Mouse (Mus musculus) large intestine, adult 2 months (tissue): Measurements from ENCODE around the gene Krtap5-2. TPM values are rescaled to one million over a fixed set of nuclear protein-coding genes. Genes with fewer than 3 reads are reported as not detected.
"Not testable (repeated sequence)": the region's sequence is repeated elsewhere in the genome, so short reads cannot be mapped to it uniquely, and the experiment has no call there.

Experiments
- DNase-seq: peaks from one replicate; pipeline ENCODE4 v3.0.0-alpha.2; 2012; ENCODE audit warnings: low read depth, low spot score
- WGBS: fragments of 180-500 bp; shearing (Covaris S2); methylation state at CpG from one replicate; pipeline ENCODE4 v1.1.7; 2018; 5-methylcytosine and 5-hydroxymethylcytosine counted together
- polyA plus RNA-seq: library from polyadenylated mRNA; depleted of rRNA; stranded (reverse); fragments of >200 nt; gene quantifications from 2 replicates; pipeline ENCODE4 v1.2.3, GENCODE M21; 2012; rRNA removed

Gene Krtap5-2
- polyA plus RNA-seq, 1 experiment, result not detected

GRCm38 (mm10) chr7:142143506-142144010, 32.2 kb downstream of the Krtap5-2 start:
- WGBS, result 13% methylated on average over 1 of the region's 1 CpGs
- not testable (repeated sequence) for DNase-seq

GRCm38 (mm10) chr7:142140696-142141095, 35.1 kb downstream of the Krtap5-2 start:
- DNase-seq, result no peak
- 2% methylated on average over 1 of the region's 1 CpGs for WGBS

GRCm38 (mm10) chr7:142135934-142136333, 39.9 kb downstream of the Krtap5-2 start, which contains the start of gene Gm39115:
Gm39115 (minus strand) TSS chr7:142136034.
- 14% methylated on average over 2 of the region's 2 CpGs for WGBS
- DNase-seq, result not testable (repeated sequence)

GRCm38 (mm10) chr7:142134206-142134995, 41.4 kb downstream of the Krtap5-2 start:
- WGBS, result 44% methylated on average over 4 of the region's 4 CpGs
- DNase-seq, result no peak

- WGBS, result 62% methylated on average over 4 of the region's 4 CpGs
- DNase-seq, result no peak
These were observed 47.0 kb downstream of the Krtap5-2 start for GRCm38 (mm10) chr7:142128843-142129242.

Other genes starting within 250 kb of the Krtap5-2 start
- 0.62 and 0.82 TPM in 2 replicates for gene Brsk2, start 226.3 kb downstream of the Krtap5-2 start, polyA plus RNA-seq
- gene Mob2, start 114.9 kb downstream of the Krtap5-2 start, polyA plus RNA-seq, result 52.5 and 62.4 TPM in 2 replicates
- gene Dusp8, start 80.2 kb downstream of the Krtap5-2 start, polyA plus RNA-seq, result 8.1 and 12.5 TPM in 2 replicates
- not detected in 2 replicates for gene Gm45618, start 55.3 kb downstream of the Krtap5-2 start, polyA plus RNA-seq
- gene Gm39115, start 40.0 kb downstream of the Krtap5-2 start, polyA plus RNA-seq, result not detected in 2 replicates
- not detected in 2 replicates for gene Gm45337, start 31.4 kb downstream of the Krtap5-2 start, polyA plus RNA-seq
- not detected in 2 replicates for gene Gm29735, start 18.9 kb downstream of the Krtap5-2 start, polyA plus RNA-seq
- gene Gm4553, start 10.3 kb downstream of the Krtap5-2 start, polyA plus RNA-seq, result not detected in 2 replicates
- gene Gm10153, start 14.4 kb upstream of the Krtap5-2 start, polyA plus RNA-seq, result not detected in 2 replicates
- 0.42 TPM in 1 of 2 replicates, not detected in the other for gene Krtap5-3, start 25.4 kb upstream of the Krtap5-2 start, polyA plus RNA-seq
- not detected in 2 replicates for gene Gm7579, start 35.9 kb upstream of the Krtap5-2 start, polyA plus RNA-seq
- not detected in 2 replicates for gene Krtap5-5, start 54.0 kb upstream of the Krtap5-2 start, polyA plus RNA-seq
- not detected in 2 replicates for gene Gm40460, start 65.1 kb upstream of the Krtap5-2 start, polyA plus RNA-seq
- not detected in 2 replicates for gene Gm2431, start 82.3 kb upstream of the Krtap5-2 start, polyA plus RNA-seq
- not detected in 2 replicates for gene Gm4559, start 98.4 kb upstream of the Krtap5-2 start, polyA plus RNA-seq
- gene Krtap5-1, start 121.1 kb upstream of the Krtap5-2 start, polyA plus RNA-seq, result not detected in 2 replicates
- gene Krtap5-4, start 127.5 kb upstream of the Krtap5-2 start, polyA plus RNA-seq, result not detected in 2 replicates
- 1.1 and 1.3 TPM in 2 replicates for gene Ifitm10, start 197.7 kb upstream of the Krtap5-2 start, polyA plus RNA-seq
- not detected in 2 replicates for gene Gm49369, start 206.7 kb upstream of the Krtap5-2 start, polyA plus RNA-seq
- 308 and 344 TPM in 2 replicates for gene Ctsd, start 212.0 kb upstream of the Krtap5-2 start, polyA plus RNA-seq